Mouse (Mus musculus): ENCODE data around the gene Rbm4. TPM values are rescaled to one million over a fixed set of nuclear protein-coding genes. Genes with fewer than 3 reads are reported as not detected.
A peak's percentile ranks its signal among the peaks of the same experiment; 100 is the strongest.

Rbm4 gene
- polyA plus RNA-seq, 1 experiment = 1.6 TPM

DNA sequence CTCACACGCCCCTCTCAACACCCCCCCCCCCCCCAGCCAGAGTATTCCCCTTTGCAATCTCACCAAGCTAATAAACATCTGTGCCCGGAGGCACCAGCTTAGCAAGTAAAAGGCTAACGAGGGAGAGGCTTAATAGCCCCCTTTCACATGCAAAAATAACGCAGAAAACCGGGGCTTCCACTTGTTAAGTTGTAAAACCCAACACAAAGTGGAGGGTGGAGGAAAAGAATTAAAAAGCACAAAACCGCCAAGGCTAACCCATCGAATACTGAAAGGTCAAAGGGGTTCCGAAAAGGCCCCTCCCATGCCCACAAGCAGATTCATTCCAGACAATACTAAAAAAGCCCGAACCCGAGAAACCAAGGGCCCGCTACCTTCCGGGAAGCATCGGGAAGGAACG is 16.6 kb upstream of the Rbm4 start:
- Histone ChIP-seq H3K4me1 (ENCODE audit: control insufficient read depth) (peaks cover 45% of the 10 kb centered on the region), H3K36me3 (ENCODE audit: control insufficient read depth) (peaks cover 32% of the 10 kb centered on the region), H3K4me3 (replicated peaks) (peak overlapping the region; percentile 90), H3K9me3 (ENCODE audit: control insufficient read depth, low read length) (no peaks in the 10 kb centered on the region), H3K27me3 (ENCODE audit: control insufficient read depth) (peaks cover 4% of the 10 kb centered on the region)
- TF ChIP-seq TAL1 (IDR thresholded peaks at IDR 0.05; ENCODE audit: low read length) = no peak
- no peak for TF ChIP-seq GATA1 (IDR thresholded peaks at IDR 0.05; ENCODE audit: low read length)

DNA sequence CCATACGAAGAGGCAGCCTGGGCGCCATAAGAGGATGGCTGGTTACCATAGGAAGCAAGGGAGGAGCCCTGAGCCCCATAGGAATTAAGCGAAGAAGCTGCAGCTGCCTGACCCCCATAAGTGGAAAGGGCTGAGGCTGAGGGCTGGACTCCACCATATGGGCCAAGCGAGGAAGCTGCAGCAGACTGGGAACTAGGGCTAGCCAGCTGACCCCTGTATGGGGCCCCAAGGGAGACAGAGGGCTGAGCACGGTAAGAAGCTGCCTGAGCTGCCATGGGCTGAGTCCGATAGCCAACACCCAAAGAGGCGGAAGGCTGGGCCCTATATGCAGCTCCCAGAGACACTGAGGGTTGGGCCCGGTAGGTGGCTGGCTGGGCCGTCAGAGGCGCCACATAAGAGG is 9.6 kb upstream of the Rbm4 start:
- TF ChIP-seq GATA1 (IDR thresholded peaks at IDR 0.05; ENCODE audit: low read length) (no peak), TAL1 (IDR thresholded peaks at IDR 0.05; ENCODE audit: low read length) (no peak)
- Histone ChIP-seq H3K36me3 (ENCODE audit: control insufficient read depth) (peaks cover 98% of the 10 kb centered on the region), H3K4me1 (ENCODE audit: control insufficient read depth) (peaks cover 58% of the 10 kb centered on the region), H3K4me3 (replicated peaks) (no peak overlapping the region), H3K27me3 (ENCODE audit: control insufficient read depth) (no peaks in the 10 kb centered on the region), H3K9me3 (ENCODE audit: control insufficient read depth, low read length) (no peaks in the 10 kb centered on the region)

DNA sequence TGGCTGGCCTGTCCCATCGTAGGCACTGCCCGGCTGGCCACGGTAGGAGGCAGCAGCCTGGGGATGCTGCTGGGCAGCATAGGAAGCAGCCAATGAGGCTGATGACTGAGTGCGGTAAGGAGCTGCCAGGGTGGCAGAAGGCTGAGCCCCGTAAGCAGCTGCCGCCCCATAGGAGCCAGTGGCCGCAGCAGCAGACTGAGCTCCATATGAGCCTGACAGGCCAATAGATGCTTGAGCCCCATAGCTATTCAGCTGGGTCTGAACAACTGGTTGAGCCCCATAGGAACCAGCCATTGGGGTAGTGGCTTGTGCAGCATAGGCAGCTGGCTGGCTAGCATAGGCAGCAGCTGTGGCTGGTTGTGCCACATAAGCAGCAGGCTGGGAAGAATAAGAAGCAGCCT is 9.0 kb upstream of the Rbm4 start:
- Histone ChIP-seq H3K4me3 (replicated peaks) (no peak overlapping the region), H3K27me3 (ENCODE audit: control insufficient read depth) (no peaks in the 10 kb centered on the region), H3K36me3 (ENCODE audit: control insufficient read depth) (peaks cover 98% of the 10 kb centered on the region), H3K4me1 (ENCODE audit: control insufficient read depth) (peaks cover 56% of the 10 kb centered on the region), H3K9me3 (ENCODE audit: control insufficient read depth, low read length) (no peaks in the 10 kb centered on the region)
- TF ChIP-seq TAL1 (IDR thresholded peaks at IDR 0.05; ENCODE audit: low read length) (no peak), GATA1 (IDR thresholded peaks at IDR 0.05; ENCODE audit: low read length) (no peak)

DNA sequence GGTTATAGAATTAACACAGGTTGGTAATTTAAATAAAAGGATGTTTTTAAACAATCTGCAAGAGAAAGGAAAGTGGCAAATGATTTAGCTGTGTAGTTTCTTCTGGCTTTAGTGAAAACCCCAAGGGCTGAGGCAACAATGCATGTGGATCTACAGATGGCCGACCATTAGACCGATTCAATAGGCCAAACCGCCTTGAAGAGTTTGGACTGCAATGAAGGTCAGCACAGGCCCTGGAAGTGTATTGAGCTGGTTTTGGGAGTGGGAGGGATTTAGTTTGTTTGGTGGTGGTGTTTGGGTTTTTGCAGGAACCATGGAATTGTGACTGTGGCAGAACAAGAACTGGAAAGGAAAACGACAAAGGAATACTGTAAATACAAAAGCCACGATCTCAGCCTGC is 5.4 kb upstream of the Rbm4 start:
- H3K27me3 ChIP-seq (ENCODE audit: control insufficient read depth) = no peaks in the 10 kb centered on the region
- H3K36me3 ChIP-seq (ENCODE audit: control insufficient read depth) = peaks cover 86% of the 10 kb centered on the region
- H3K9me3 ChIP-seq (ENCODE audit: control insufficient read depth, low read length) = no peaks in the 10 kb centered on the region
- TF ChIP-seq TAL1 (IDR thresholded peaks at IDR 0.05; ENCODE audit: low read length) = no peak
- no peak for TF ChIP-seq GATA1 (IDR thresholded peaks at IDR 0.05; ENCODE audit: low read length)
- peaks cover 71% of the 10 kb centered on the region for H3K4me1 ChIP-seq (ENCODE audit: control insufficient read depth)
- no peak overlapping the region for H3K4me3 ChIP-seq (replicated peaks)

DNA sequence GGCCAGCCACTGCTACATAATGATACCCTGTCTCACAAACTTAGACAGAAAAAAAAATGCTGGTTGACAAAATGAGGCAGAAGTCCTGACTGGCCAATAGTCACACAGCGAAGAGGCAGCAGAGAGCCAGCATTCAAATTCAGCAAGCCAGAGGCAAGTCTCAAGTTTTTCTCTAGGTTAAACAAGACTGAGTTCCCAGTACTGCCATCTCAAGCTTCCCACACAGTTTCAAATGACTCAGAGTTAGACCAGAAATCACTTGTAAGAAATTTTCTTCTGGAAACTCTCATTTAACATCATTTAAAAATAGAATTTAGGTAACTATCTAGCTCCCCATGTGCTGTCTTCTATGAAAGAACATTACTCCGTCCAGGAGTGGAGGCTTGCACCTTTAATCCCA is 4.1 kb upstream of the Rbm4 start:
- no peaks in the 10 kb centered on the region for H3K9me3 ChIP-seq (ENCODE audit: control insufficient read depth, low read length)
- TF ChIP-seq GATA1 (IDR thresholded peaks at IDR 0.05; ENCODE audit: low read length) = no peak
- no peak for TF ChIP-seq TAL1 (IDR thresholded peaks at IDR 0.05; ENCODE audit: low read length)
- H3K4me3 ChIP-seq (replicated peaks) = no peak overlapping the region
- no peaks in the 10 kb centered on the region for H3K27me3 ChIP-seq (ENCODE audit: control insufficient read depth)
- H3K4me1 ChIP-seq (ENCODE audit: control insufficient read depth) = peaks cover 62% of the 10 kb centered on the region
- peaks cover 76% of the 10 kb centered on the region for H3K36me3 ChIP-seq (ENCODE audit: control insufficient read depth)

DNA sequence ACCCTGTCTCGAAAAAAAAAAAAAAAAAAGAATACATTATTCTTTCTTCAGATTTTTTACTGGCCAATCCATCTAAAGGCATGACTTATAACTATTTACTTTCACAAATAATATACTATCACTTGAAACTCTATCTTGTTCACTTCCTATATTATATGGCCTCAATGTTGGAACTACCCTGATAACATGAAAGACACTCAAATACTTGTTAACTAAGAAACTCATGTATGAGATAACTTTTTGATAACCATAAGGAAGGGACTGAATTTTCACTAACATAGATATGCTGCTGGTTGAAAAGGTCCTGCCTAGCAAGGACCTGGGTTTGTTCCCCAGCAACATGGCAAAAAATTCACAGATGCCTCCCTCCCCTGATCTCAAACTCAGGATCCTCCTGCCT is 2.2 kb upstream of the Rbm4 start:
- TF ChIP-seq TAL1 (IDR thresholded peaks at IDR 0.05; ENCODE audit: low read length) = no peak
- TF ChIP-seq GATA1 (IDR thresholded peaks at IDR 0.05; ENCODE audit: low read length) = no peak
- Histone ChIP-seq H3K4me3 (replicated peaks) (no peak overlapping the region), H3K27me3 (ENCODE audit: control insufficient read depth) (no peaks in the 10 kb centered on the region), H3K9me3 (ENCODE audit: control insufficient read depth, low read length) (no peaks in the 10 kb centered on the region), H3K36me3 (ENCODE audit: control insufficient read depth) (peaks cover 74% of the 10 kb centered on the region), H3K4me1 (ENCODE audit: control insufficient read depth) (peaks cover 66% of the 10 kb centered on the region)

DNA sequence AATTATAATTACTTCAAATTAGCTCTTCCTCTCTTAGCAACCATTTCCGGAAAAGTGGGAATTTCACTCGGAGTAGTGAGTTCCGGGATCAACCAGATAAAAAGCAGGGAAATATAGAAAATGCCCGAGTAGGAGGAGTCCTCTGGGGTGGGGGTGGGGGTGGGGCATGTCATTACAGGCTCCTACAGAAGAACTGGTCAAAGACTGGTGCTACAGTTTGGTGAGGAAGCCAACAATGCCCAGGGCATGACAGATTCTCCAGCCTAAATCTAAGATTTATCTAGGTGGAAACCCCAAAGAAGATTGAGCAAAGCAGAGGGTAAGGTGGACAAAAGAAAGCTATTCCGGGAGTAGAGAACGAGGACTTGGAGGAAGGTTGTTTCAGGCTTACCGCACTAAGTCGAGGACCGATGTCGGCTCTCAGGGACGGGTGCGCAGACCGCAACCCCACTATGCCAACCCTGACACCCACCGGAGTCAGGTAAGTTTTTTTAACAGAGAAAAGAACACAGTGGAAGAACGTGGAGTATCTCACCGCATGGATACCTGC is 345 bp downstream of the Rbm4 start:
- Histone ChIP-seq H3K9me3 (ENCODE audit: control insufficient read depth, low read length) (no peaks in the 10 kb centered on the region), H3K4me1 (ENCODE audit: control insufficient read depth) (peaks cover 68% of the 10 kb centered on the region), H3K4me3 (replicated peaks) (peak overlapping the region; percentile 78), H3K36me3 (ENCODE audit: control insufficient read depth) (peaks cover 73% of the 10 kb centered on the region), H3K27me3 (ENCODE audit: control insufficient read depth) (no peaks in the 10 kb centered on the region)
- TF ChIP-seq GATA1 (IDR thresholded peaks at IDR 0.05; ENCODE audit: low read length) (no peak), TAL1 (IDR thresholded peaks at IDR 0.05; ENCODE audit: low read length) (no peak)

DNA sequence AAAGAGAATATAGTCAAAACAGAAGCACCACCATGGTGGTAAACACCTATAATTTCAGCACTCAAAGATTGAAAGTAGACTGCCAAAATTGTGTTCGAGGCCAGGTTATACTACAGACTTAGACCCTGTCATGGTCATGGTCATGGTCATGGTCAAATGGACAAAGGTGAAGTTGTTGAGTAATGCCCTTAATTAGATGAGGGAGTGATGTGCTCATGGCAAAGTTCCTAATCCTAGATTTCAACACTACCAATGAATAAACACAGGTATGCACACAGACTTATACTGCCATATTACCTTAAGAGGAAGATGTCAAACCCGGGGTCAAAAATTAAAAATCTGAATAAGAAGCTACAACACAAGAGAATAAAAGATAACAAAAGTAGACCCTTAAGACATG is 7.4 kb downstream of the Rbm4 start:
- H3K4me3 ChIP-seq (replicated peaks) = no peak overlapping the region
- H3K9me3 ChIP-seq (ENCODE audit: control insufficient read depth, low read length) = no peaks in the 10 kb centered on the region
- TF ChIP-seq GATA1 (IDR thresholded peaks at IDR 0.05; ENCODE audit: low read length) (no peak), TAL1 (IDR thresholded peaks at IDR 0.05; ENCODE audit: low read length) (no peak)
- peaks cover 25% of the 10 kb centered on the region for H3K4me1 ChIP-seq (ENCODE audit: control insufficient read depth)
- H3K27me3 ChIP-seq (ENCODE audit: control insufficient read depth) = no peaks in the 10 kb centered on the region
- peaks cover 99% of the 10 kb centered on the region for H3K36me3 ChIP-seq (ENCODE audit: control insufficient read depth)

DNA sequence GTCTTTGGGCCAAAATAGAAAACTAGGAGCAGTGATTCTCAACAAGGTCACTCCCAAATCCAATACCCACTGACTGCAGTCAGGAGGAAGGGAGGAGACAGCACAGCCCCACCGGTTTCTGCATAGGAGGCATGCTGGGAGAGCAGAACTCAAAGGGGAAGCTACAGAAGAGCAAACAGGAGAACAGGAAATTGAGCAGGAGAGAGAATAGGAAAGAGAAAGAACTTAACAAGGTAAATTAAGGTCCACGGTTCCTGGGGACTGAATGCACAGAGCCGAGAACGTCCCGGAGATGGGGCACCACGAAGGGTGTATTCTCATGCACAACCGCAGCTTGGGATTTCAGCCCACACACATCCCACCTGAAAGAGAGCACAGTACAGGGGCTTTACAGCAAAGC is 8.5 kb downstream of the Rbm4 start:
- Histone ChIP-seq H3K4me3 (replicated peaks) (no peak overlapping the region), H3K27me3 (ENCODE audit: control insufficient read depth) (no peaks in the 10 kb centered on the region), H3K9me3 (ENCODE audit: control insufficient read depth, low read length) (no peaks in the 10 kb centered on the region), H3K4me1 (ENCODE audit: control insufficient read depth) (peaks cover 15% of the 10 kb centered on the region), H3K36me3 (ENCODE audit: control insufficient read depth) (peaks cover 99% of the 10 kb centered on the region)
- TF ChIP-seq GATA1 (IDR thresholded peaks at IDR 0.05; ENCODE audit: low read length) = no peak
- no peak for TF ChIP-seq TAL1 (IDR thresholded peaks at IDR 0.05; ENCODE audit: low read length)

DNA sequence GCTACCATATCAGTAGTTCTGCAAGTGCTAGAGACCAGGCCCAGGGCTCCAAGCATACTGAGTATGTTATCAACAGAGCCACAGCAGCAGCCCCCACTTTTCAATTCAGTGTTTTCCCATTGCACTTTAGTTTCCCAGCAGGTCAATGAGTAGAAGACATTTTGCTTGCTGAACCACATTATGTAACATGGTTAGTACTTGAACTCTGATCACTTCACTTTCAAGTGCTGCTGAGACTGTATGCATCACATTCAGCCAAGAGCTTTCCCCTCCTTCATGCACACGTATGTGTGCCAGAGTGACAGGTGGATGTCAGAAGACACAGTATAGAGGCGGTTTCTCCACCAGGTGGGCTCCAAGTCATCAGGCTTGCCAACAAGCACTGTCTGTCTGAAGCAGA is 10.8 kb downstream of the Rbm4 start:
- peaks cover 10% of the 10 kb centered on the region for H3K4me1 ChIP-seq (ENCODE audit: control insufficient read depth)

More for the DNA sequence above, 10.8 kb downstream of the Rbm4 start:
- Histone ChIP-seq H3K4me3 (replicated peaks) (no peak overlapping the region), H3K9me3 (ENCODE audit: control insufficient read depth, low read length) (no peaks in the 10 kb centered on the region), H3K36me3 (ENCODE audit: control insufficient read depth) (peaks cover 100% of the 10 kb centered on the region), H3K27me3 (ENCODE audit: control insufficient read depth) (no peaks in the 10 kb centered on the region)
- no peak for TF ChIP-seq TAL1 (IDR thresholded peaks at IDR 0.05; ENCODE audit: low read length)
- TF ChIP-seq GATA1 (IDR thresholded peaks at IDR 0.05; ENCODE audit: low read length) = no peak
